In the genomic region with DNA sequence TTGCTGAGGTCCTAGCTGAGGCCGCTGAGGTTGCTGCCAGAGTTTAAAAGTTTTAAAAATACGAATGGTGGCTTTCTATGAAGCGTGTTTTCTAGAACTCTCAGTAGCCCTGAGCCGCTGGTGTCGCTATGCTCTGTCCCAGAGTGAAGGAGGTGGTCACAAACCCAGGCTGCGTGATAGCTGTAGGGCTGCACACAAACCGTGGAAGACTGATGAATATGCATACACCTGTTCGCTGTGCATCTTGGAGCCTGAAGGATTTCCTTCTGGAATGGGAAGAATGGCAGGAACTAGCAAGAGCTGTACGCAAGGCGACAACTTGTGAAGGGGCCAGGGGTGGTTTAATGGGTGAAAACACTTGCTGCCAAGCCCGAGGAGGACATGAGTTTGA, we compare ENCODE assay signal across 8 mouse cellular contexts. TPM values are rescaled to one million over a fixed set of nuclear protein-coding genes. Genes with fewer than 3 reads are reported as not detected.
A peak's percentile ranks its signal among the peaks of the same experiment; 100 is the strongest.
DNase-seq lines count a peak whose midpoint lies in the region; ATAC-seq lines count a peak whose summit lies in the region.

No protein-coding gene starts in this region.

- DNase-seq in right cerebral cortex, postnatal 14 days, result peak; percentile 15
- no peak for DNase-seq in right cerebral cortex, adult 18-20 months
- no peak for DNase-seq in gastrocnemius, adult 8-10 months (ENCODE audit: low spot score in 2 of 2)
- DNase-seq in frontal cortex, adult 2 months (ENCODE audit: extremely low spot score in 1 of 2, low spot score in 1 of 2), result no peak

- H3K27ac ChIP-seq in intestine, embryonic 16.5 days (ENCODE audit: low read length), result peak overlapping the region; percentile 90
- H3K27ac ChIP-seq in midbrain, embryonic 16.5 days (ENCODE audit: low read length), result peak overlapping the region; percentile 81

- peaks cover 30% of the 10 kb centered on the region for H3K27me3 ChIP-seq in erythroblast, embryonic 14.5 days (ENCODE audit: control insufficient read depth)
- H3K27me3 ChIP-seq in intestine, embryonic 16.5 days (replicated peaks; ENCODE audit: control insufficient read depth, insufficient read depth, low read length), result no peaks in the 10 kb centered on the region
- no peaks in the 10 kb centered on the region for H3K27me3 ChIP-seq in midbrain, embryonic 16.5 days (ENCODE audit: control insufficient read depth, insufficient read depth, low read depth, low read length)

- H3K9ac ChIP-seq in intestine, embryonic 16.5 days (ENCODE audit: low read depth, low read length), result peak overlapping the region; percentile 70
- peak overlapping the region; percentile 88 for H3K9ac ChIP-seq in midbrain, embryonic 16.5 days (ENCODE audit: low read depth, low read length)

- WGBS in intestine, embryonic 16.5 days, result 2% methylated on average over 11 of the region's 11 CpGs
- WGBS in midbrain, embryonic 16.5 days, result 1% methylated on average over 11 of the region's 11 CpGs

- H3K9me3 ChIP-seq in erythroblast, embryonic 14.5 days (ENCODE audit: control insufficient read depth, low read length), result no peaks in the 10 kb centered on the region
- no peaks in the 10 kb centered on the region for H3K9me3 ChIP-seq in intestine, embryonic 16.5 days (ENCODE audit: control insufficient read depth, low read length)
- H3K9me3 ChIP-seq in midbrain, embryonic 16.5 days (replicated peaks; ENCODE audit: control insufficient read depth, low read length, poor library complexity, severe bottlenecking), result no peaks in the 10 kb centered on the region

- no peak; the same call in none of the 2 replicates for ATAC-seq in erythroblast, adult 5-6 weeks (replicated peaks; ENCODE audit: low FRiP score, poor library complexity, severe bottlenecking)
- peak; percentile 74 for ATAC-seq in intestine, embryonic 16.5 days
- ATAC-seq in midbrain, embryonic 16.5 days, result peak; percentile 82

- H3K4me1 ChIP-seq in erythroblast, embryonic 14.5 days (ENCODE audit: control insufficient read depth), result peaks cover 40% of the 10 kb centered on the region
- peaks cover 20% of the 10 kb centered on the region for H3K4me1 ChIP-seq in intestine, embryonic 16.5 days (ENCODE audit: control insufficient read depth, insufficient read depth, low read length)
- peaks cover 20% of the 10 kb centered on the region for H3K4me1 ChIP-seq in midbrain, embryonic 16.5 days (ENCODE audit: control insufficient read depth, insufficient read depth, low read length)

- H3K36me3 ChIP-seq in erythroblast, embryonic 14.5 days (ENCODE audit: control insufficient read depth), result peaks cover 30% of the 10 kb centered on the region
- H3K36me3 ChIP-seq in intestine, embryonic 16.5 days (ENCODE audit: control insufficient read depth, insufficient read depth, low read length), result no peaks in the 10 kb centered on the region
- no peaks in the 10 kb centered on the region; the same call in 1 of the 2 replicates for H3K36me3 ChIP-seq in midbrain, embryonic 16.5 days (ENCODE audit: control insufficient read depth, insufficient read depth, low read length)

- peak overlapping the region; percentile 73 for H3K4me3 ChIP-seq in erythroblast, embryonic 14.5 days (replicated peaks)
- H3K4me3 ChIP-seq in intestine, embryonic 16.5 days (ENCODE audit: low read length), result peak overlapping the region; percentile 81
- peak overlapping the region; percentile 79 for H3K4me3 ChIP-seq in midbrain, embryonic 16.5 days (ENCODE audit: low read depth, low read length)

- H3K4me2 ChIP-seq in intestine, embryonic 16.5 days (ENCODE audit: low read depth, low read length), result peak overlapping the region; percentile 75
- H3K4me2 ChIP-seq in midbrain, embryonic 16.5 days (ENCODE audit: low read length), result peak overlapping the region; percentile 71

RNA-seq across cellular contexts. Expression of a gene that starts 0.6 kb away (rescaled TPM):
- polyA plus RNA-seq in erythroblast, embryonic 14.5 days (2012), result 0.38 and 0.60 TPM in 2 replicates
- total RNA-seq in erythroblast, adult 5-6 weeks (2015; ENCODE audit: low replicate concordance), result 10.4 and 19.4 TPM in 2 replicates
- 3.5 and 6.3 TPM in 2 replicates for total RNA-seq in erythroblast, adult 5-6 weeks (2017; ENCODE audit: low replicate concordance)
- polyA plus RNA-seq in intestine, embryonic 16.5 days (2015; fragmentation: Nextera tagmentation; extraction: Ambion mirVana), result 40.0 and 43.4 TPM in 2 replicates
- 31.6 and 33.1 TPM in 2 replicates for polyA plus RNA-seq in midbrain, embryonic 16.5 days (2015; fragmentation: Nextera tagmentation; extraction: Ambion mirVana)
- total RNA-seq in gastrocnemius, adult 8-10 months (2022), result 1 to 10 TPM; 3.0 to 5.8 (median 4.4) TPM
- 23.9 and 27.1 TPM in 2 replicates for polyA plus RNA-seq in frontal cortex, adult 2 months (2012; rRNA removed)

Comparison
In these comparisons a context has a peak if more than half of its experiments do, and no peak if none do; other contexts are left out.
1. RNA of a gene that starts 0.6 kb away (polyA plus RNA-seq): 40.0 to 43.4 TPM in intestine, embryonic 16.5 days, 31.6 to 33.1 TPM in midbrain, embryonic 16.5 days and 23.9 to 27.1 TPM in frontal cortex, adult 2 months; 0.38 to 0.60 TPM in erythroblast, embryonic 14.5 days; every median in the first group is over 10 times any median in the second.
2. Peak in every context shown above with its lines, with median percentiles within 50 percentile points of each other: H3K4me3 ChIP-seq.